Mouse (Mus musculus) intestine, postnatal 0 days (tissue): ENCODE results near the gene Cd200r3. TPM values are rescaled to one million over a fixed set of nuclear protein-coding genes. Genes with fewer than 3 reads are reported as not detected.

Experiments used
- ATAC-seq: fragments of 200-750 bp; cut with Nextera tagmentation; 2 replicates; pipeline ENCODE4 v1.8.0; 2017; ENCODE audit warnings: mild to moderate bottlenecking, moderate TSS enrichment, moderate library complexity
- H3K27ac ChIP-seq: fragments of 300-500 bp; sonication (generic); 2 replicates; pipeline ENCODE4 v1.5.1; 2014; ENCODE audit warnings: mild to moderate bottlenecking, low read depth, low read length, moderate library complexity
- H3K27me3 ChIP-seq: fragments of 300-500 bp; sonication (generic); replicated peaks from 2 replicates; pipeline ENCODE4 v1.6.1; 2014; ENCODE audit warnings: low read length, mixed read lengths; ENCODE audit not compliant: control insufficient read depth, insufficient read depth
- H3K36me3 ChIP-seq: fragments of 300-500 bp; sonication (generic); 2 replicates; pipeline ENCODE4 v1.6.1; 2014; ENCODE audit warnings: mild to moderate bottlenecking, moderate library complexity; ENCODE audit not compliant: control insufficient read depth, insufficient read depth
- H3K4me1 ChIP-seq: fragments of 300-500 bp; sonication (generic); replicated peaks from 2 replicates; pipeline ENCODE4 v1.6.1; 2014; ENCODE audit warnings: antibody characterized with exemption, low read length, mixed read lengths; ENCODE audit not compliant: control insufficient read depth, insufficient read depth
- H3K4me2 ChIP-seq: fragments of 300-500 bp; sonication (generic); replicated peaks from 2 replicates; pipeline ENCODE4 v1.6.1; 2014; ENCODE audit warnings: low read depth, mild to moderate bottlenecking, moderate library complexity
- H3K4me3 ChIP-seq: fragments of 300-500 bp; sonication (generic); 2 replicates; pipeline ENCODE4 v1.5.1; 2014; ENCODE audit warnings: low read depth, low read length
- H3K9ac ChIP-seq: fragments of 300-500 bp; sonication (generic); 2 replicates; pipeline ENCODE4 v1.6.1; 2014; ENCODE audit warnings: mild to moderate bottlenecking, low read depth, low read length
- H3K9me3 ChIP-seq: fragments of 300-500 bp; sonication (generic); 2 replicates; pipeline ENCODE4 v1.6.1; 2016; ENCODE audit warnings: mixed run types; ENCODE audit not compliant: control insufficient read depth
- CTCF ChIP-seq: sonication (generic); IDR thresholded peaks from 2 replicates; pipeline ENCODE4 v1.5.1; 2016; ENCODE audit warnings: low read depth, mild to moderate bottlenecking, control low read depth, antibody characterized with exemption, moderate library complexity
- WGBS: fragments of 180-500 bp; shearing (Covaris S2); extraction: QIAGEN DNeasy Blood & Tissue Kit; methylation state at CpG from one replicate; pipeline ENCODE4 v1.1.7; 2014; 5-methylcytosine and 5-hydroxymethylcytosine counted together
- polyA plus RNA-seq: library from polyadenylated mRNA; unstranded; fragments of >200 nt; fragmentation: Nextera tagmentation; extraction: Ambion mirVana; gene quantifications from 2 replicates; pipeline ENCODE4 v1.2.1, GENCODE M21; 2015

The Cd200r3 gene
- polyA plus RNA-seq, 1 experiment from 2014 or later = 0.25 TPM

GRCm38 (mm10) chr16:44996701-44997100, 53.2 kb downstream of the Cd200r3 start:
- 91% methylated on average over 1 of the region's 1 CpGs for WGBS
- TF ChIP-seq CTCF = no peak
- no peak for ATAC-seq

DNA sequence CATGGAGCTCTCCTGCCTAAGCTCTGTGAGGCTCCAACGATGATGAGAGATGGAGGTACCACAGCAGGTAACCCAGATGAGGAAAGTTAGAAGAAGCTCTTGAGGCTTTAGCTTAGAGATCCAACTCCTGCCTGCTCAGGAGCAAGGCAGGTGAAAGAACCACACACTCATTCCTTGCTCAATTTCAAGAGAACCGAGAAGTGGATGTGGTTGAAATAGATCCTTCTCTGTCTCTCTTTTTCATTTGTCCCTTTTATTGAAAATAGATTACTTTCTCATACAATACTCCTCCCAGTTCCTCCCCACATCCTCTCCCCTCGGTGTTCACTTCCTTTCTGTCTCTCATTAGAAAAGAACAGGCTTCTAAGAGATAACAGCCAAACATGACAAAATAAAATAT, 56.1 kb downstream of the Cd200r3 start:
- Histone ChIP-seq H3K27ac (no peak overlapping the region), H3K27me3 (no peaks in the 10 kb centered on the region), H3K9ac (no peak overlapping the region), H3K4me2 (no peak overlapping the region), H3K36me3 (no peaks in the 10 kb centered on the region), H3K4me1 (no peaks in the 10 kb centered on the region), H3K9me3 (no peaks in the 10 kb centered on the region), H3K4me3 (no peak overlapping the region)
- WGBS = 61% methylated on average over 3 of the region's 3 CpGs
- no peak for ATAC-seq
- no peak for TF ChIP-seq CTCF

More at GRCm38 (mm10) chr16:44996701-44997100, 53.2 kb downstream of the Cd200r3 start:
- Histone ChIP-seq H3K27me3 (no peaks in the 10 kb centered on the region), H3K4me3 (no peak overlapping the region), H3K4me2 (no peak overlapping the region), H3K9ac (no peak overlapping the region), H3K27ac (no peak overlapping the region), H3K9me3 (no peaks in the 10 kb centered on the region), H3K36me3 (no peaks in the 10 kb centered on the region), H3K4me1 (no peaks in the 10 kb centered on the region)

DNA sequence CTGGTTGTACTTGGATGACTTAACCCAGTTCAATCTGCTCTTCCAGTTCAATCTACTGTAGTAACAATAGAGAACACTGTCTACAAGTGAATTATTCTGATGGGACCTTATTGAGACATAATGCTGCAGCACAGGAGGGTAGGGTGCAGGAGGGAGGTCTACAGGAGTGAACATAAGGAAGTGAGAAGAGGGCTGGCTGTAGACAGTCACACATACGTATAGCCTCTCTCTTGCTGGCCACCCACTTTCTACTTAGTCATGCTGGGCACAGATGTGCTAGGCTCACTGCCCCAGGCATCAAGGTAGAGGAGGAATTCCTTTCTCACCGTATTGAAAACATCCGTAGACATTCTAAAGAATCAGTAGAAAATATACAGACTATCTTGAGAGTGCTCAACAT, 61.0 kb downstream of the Cd200r3 start:
- H3K36me3 ChIP-seq = no peaks in the 10 kb centered on the region
- no peaks in the 10 kb centered on the region for H3K27me3 ChIP-seq
- H3K9me3 ChIP-seq = no peaks in the 10 kb centered on the region
- TF ChIP-seq CTCF = no peak
- H3K27ac ChIP-seq = no peak overlapping the region
- H3K4me1 ChIP-seq = no peaks in the 10 kb centered on the region
- WGBS = 86% methylated on average over 3 of the region's 3 CpGs
- H3K4me3 ChIP-seq = no peak overlapping the region
- H3K9ac ChIP-seq = no peak overlapping the region
- H3K4me2 ChIP-seq = no peak overlapping the region
- no peak for ATAC-seq

DNA sequence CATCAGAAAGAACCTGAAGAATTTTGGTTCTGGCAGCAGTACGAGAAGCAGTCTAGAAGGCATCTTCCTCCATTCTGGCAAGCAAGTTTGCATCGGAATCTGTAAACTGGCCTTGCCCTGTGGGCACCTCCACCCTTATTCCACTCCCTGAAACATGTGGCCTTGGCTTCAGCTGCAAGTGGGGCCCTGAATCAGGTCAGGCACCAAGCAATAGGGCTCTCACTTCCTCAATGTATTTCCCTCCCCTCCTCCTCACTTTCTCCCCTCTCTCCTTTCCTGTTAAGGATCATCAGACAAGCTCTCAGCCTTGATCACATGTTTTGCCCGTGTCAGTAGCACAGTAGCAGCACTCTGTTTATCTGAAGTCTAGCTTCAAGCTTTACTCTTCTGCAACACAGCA, 61.8 kb downstream of the Cd200r3 start:
- Histone ChIP-seq H3K36me3 (no peaks in the 10 kb centered on the region), H3K4me1 (no peaks in the 10 kb centered on the region), H3K9ac (no peak overlapping the region), H3K4me2 (no peak overlapping the region), H3K9me3 (no peaks in the 10 kb centered on the region), H3K27ac (no peak overlapping the region), H3K4me3 (no peak overlapping the region), H3K27me3 (no peaks in the 10 kb centered on the region)
- 59% methylated on average over 3 of the region's 3 CpGs for WGBS
- no peak for ATAC-seq
- TF ChIP-seq CTCF = no peak

GRCm38 (mm10) chr16:45006971-45007370, 63.5 kb downstream of the Cd200r3 start:
- no peak overlapping the region for H3K27ac ChIP-seq
- no peaks in the 10 kb centered on the region for H3K4me1 ChIP-seq
- no peak for TF ChIP-seq CTCF
- ATAC-seq = no peak
- no peaks in the 10 kb centered on the region for H3K36me3 ChIP-seq
- H3K9ac ChIP-seq = no peak overlapping the region
- no peaks in the 10 kb centered on the region for H3K9me3 ChIP-seq
- H3K27me3 ChIP-seq = no peaks in the 10 kb centered on the region
- H3K4me2 ChIP-seq = no peak overlapping the region
- no peak overlapping the region for H3K4me3 ChIP-seq
- WGBS = 54% methylated on average over 2 of the region's 2 CpGs

GRCm38 (mm10) chr16:45007807-45008206, 64.3 kb downstream of the Cd200r3 start:
- no peak overlapping the region for H3K4me3 ChIP-seq
- WGBS = 83% methylated on average over 4 of the region's 4 CpGs
- H3K4me1 ChIP-seq = no peaks in the 10 kb centered on the region
- no peak overlapping the region for H3K27ac ChIP-seq
- H3K4me2 ChIP-seq = no peak overlapping the region
- no peaks in the 10 kb centered on the region for H3K27me3 ChIP-seq
- H3K36me3 ChIP-seq = no peaks in the 10 kb centered on the region
- no peak overlapping the region for H3K9ac ChIP-seq
- no peak for TF ChIP-seq CTCF
- H3K9me3 ChIP-seq = no peaks in the 10 kb centered on the region
- no peak for ATAC-seq

GRCm38 (mm10) chr16:45009634-45010033, 66.2 kb downstream of the Cd200r3 start:
- ATAC-seq = no peak
- Histone ChIP-seq H3K4me3 (no peak overlapping the region), H3K27me3 (no peaks in the 10 kb centered on the region), H3K9me3 (no peaks in the 10 kb centered on the region), H3K4me2 (no peak overlapping the region), H3K27ac (no peak overlapping the region), H3K9ac (no peak overlapping the region), H3K4me1 (no peaks in the 10 kb centered on the region), H3K36me3 (no peaks in the 10 kb centered on the region)
- TF ChIP-seq CTCF = no peak
- 50% methylated on average over 5 of the region's 5 CpGs for WGBS
